Mouse (Mus musculus): ENCODE data around the gene Tmem167b. TPM values are rescaled to one million over a fixed set of nuclear protein-coding genes. Genes with fewer than 3 reads are reported as not detected.

The Tmem167b gene
- total RNA-seq, 2 experiments from 2014 or later, result 27.0 to 29.9 TPM

GRCm38 (mm10) chr3:108554111-108554561 is 8.1 kb downstream of the Tmem167b start:
- no peak for DNase-seq
- intact Hi-C loops (cut with DNase I), result loop anchor here (1.0 to 10.0 kb wide), 4 partner anchors 17 to 349 kb away; partner anchors contain the start of genes Cyb561d1 and Sort1

GRCm38 (mm10) chr3:108542299-108542698 is 20.0 kb downstream of the Tmem167b start:
- intact Hi-C loops (cut with DNase I), result no loop called here

GRCm38 (mm10) chr3:108537303-108537702 is 25.0 kb downstream of the Tmem167b start:
- intact Hi-C loops (cut with DNase I), result loop anchor here (1.0 kb wide), 1 partner anchor 17 kb away; no protein-coding TSS in a partner anchor
- peak; percentile 80 to 84 for DNase-seq

More at GRCm38 (mm10) chr3:108542299-108542698, 20.0 kb downstream of the Tmem167b start:
- no peak for DNase-seq

DNA sequence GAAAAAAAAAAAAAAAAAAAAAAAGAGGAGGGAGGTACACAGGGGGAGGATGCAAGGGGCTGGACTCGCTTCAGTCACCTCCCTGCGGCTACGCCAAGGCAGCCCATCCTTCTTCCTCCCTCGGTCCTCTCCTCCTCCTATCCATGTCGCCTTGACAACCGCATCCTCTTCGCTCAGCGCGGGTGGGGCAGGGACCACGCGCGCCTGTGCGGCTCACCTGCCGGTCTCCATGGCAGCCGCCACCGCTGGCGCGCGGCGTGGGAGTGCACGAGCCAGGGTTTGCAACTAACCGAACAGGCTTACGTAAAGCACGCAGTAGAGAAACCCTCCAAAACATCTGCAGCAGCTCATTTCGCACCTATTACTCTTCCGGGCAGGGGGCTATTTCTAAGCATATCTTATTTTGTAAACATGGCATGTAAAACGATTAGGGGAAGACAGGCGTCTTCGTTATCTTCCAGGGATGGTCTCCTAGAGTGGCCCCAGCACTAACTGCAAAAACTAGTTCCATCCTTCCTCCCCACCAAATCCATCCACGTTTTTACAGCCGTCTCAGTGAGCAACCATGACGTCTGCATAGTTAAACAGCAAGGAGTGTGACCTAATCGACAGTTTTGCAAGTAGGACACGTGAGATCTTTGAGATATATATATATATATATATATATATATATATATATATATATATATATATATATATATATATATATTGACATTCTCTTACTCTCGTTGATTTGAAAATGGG is 25.6 kb downstream of the Tmem167b start, which contains the start of gene 5330417C22Rik:
5330417C22Rik (minus strand) TSS at position 20 of the 744 bp plus-strand sequence.
- intact Hi-C loops (cut with DNase I), result loop anchor here (1.0 kb wide), 1 partner anchor 18 kb away; no protein-coding TSS in a partner anchor
- DNase-seq, result peak; percentile 4 to 12

- intact Hi-C loops (cut with DNase I), result no loop called here
- DNase-seq, result no peak
Measured at GRCm38 (mm10) chr3:108535896-108536516, 26.3 kb downstream of the Tmem167b start.

GRCm38 (mm10) chr3:108533951-108534350 is 28.3 kb downstream of the Tmem167b start, which contains the start of gene 1700013F07Rik:
Gene 1700013F07Rik (plus strand): TSS chr3:108534150.
- DNase-seq, result no peak
- intact Hi-C loops (cut with DNase I), result no loop called here

- intact Hi-C loops (cut with DNase I), result no loop called here
- DNase-seq, result peak; percentile 9 to 17
Measured at GRCm38 (mm10) chr3:108533114-108533885, 29.0 kb downstream of the Tmem167b start.

GRCm38 (mm10) chr3:108528489-108528888 is 33.8 kb downstream of the Tmem167b start:
- intact Hi-C loops (cut with DNase I), result no loop called here
- DNase-seq, result no peak

DNA sequence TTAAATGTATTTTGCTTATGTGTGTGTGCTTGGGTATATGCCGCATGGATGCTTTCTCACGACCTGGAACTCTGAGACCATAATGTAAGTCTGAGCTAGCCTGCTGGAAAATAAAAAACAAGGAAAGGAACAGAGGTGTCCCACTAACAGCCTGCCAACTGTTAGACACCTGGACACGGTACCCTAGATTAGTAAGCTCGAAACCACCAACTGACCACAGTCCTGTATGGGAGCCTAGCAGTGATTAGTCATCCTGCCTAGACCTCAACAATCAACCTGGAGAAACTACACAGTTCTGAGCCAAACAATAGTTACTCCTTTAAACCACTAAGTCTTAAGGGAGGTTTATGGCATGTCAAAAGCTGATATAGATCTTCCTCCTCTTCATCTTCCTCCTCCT is 38.9 kb downstream of the Tmem167b start:
- intact Hi-C loops (cut with DNase I), result no loop called here

GRCm38 (mm10) chr3:108518276-108518675 is 44.0 kb downstream of the Tmem167b start:
- DNase-seq, result no peak
- intact Hi-C loops (cut with DNase I), result no loop called here

More for the DNA sequence above, 38.9 kb downstream of the Tmem167b start:
- no peak for DNase-seq

DNA sequence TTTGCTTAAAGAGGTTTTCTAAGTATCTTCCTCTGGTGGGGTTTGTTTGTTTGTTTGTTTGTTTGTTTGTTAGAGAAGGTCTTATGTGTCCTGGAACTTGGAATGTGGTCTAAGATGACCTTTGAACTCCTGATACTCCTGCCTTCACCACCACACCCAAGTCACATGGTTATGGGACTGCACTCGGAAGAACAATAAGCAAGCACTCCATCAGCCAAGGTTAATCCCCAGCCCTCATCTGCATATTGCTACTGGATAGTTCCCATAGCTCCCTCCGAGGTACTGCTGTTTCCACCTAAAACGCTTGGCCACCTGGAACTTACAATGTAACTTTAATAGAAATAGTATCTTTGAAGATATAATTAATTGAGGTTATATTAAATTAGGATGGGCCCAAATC is 48.8 kb downstream of the Tmem167b start:
- DNase-seq, result no peak
- intact Hi-C loops (cut with DNase I), result no loop called here

DNA sequence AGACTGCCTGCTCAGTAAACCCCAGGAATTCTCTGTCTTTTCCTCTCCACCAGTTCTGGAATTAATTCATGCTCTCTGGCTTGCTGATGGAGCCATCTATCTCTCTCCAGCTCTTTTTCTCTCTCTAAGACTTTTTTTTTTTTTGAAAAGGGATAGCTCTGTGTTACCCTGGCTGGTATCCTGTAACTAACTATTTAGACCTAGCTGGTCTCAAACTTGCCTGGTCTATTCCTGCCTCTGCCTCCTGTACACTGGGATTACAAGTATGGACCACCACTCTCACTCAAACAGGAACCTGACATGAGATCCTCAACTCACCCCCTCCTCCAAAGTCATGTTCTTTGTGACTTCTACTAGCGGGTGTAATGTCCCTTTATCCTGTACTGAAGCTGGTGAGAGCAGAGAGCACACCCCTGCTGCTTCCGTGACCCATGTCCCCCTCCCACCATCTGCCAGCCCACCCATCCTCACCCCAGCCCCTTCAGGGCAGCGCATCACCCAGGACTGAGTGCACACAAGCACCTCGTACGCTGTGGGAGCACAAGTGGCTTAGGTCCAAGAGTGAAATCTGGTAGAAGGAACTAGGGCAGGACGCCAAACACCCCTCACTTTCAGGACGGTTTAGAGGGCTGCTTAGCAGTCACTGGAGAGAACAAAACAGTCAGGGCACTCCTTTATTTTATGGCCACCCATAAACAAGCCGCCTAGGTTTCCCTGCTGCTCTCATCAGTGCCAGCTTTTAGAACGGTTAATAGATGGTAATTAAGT is 51.4 kb downstream of the Tmem167b start:
- intact Hi-C loops (cut with DNase I), result no loop called here
- DNase-seq, result no peak

DNA sequence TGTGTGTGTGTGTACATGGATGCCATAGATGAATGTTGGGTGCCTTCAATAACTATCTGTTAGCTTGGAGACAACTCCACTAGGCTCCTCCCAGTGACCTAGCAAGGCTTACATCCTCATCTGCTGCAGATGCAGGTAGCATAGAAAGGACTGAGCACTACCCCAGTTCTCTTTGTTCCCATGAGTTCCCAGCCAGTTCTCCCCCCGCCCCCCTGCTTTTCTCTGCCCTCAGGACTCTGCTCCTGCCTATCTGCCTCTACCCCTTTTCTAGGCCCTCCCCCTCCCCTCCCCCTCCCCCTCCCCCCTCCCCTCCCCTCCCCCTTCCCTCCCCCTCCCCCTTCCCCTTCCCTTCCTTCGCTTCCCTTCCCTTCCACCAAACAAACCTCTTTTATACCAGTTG is 52.1 kb downstream of the Tmem167b start:
- intact Hi-C loops (cut with DNase I), result no loop called here
- DNase-seq, result no peak

GRCm38 (mm10) chr3:108508745-108509474 is 53.4 kb downstream of the Tmem167b start:
- intact Hi-C loops (cut with DNase I), result no loop called here
- DNase-seq, result no peak

Small RNAs within 50 kb of the gene (microRNA-seq; reads per million reads assigned to microRNA genes)
- gene Gm22860 (ENCODE audit: borderline number of aligned reads in 2 of 2), result 0 reads per million in 2 experiments

Other genes starting within 250 kb of the Tmem167b start
- gene Mybphl, start 197.6 kb downstream of the Tmem167b start, total RNA-seq (2021), result 10 to 100 TPM; 46.4 to 54.6 TPM
- gene Psrc1, start 178.6 kb downstream of the Tmem167b start, total RNA-seq (2021), result under 1 TPM; 0.39 to 0.68 TPM
- 1 to 10 TPM; 6.6 to 7.4 TPM for gene Celsr2, start 146.9 kb downstream of the Tmem167b start, total RNA-seq (2021)
- gene Sars, start 117.3 kb downstream of the Tmem167b start, total RNA-seq (2021), result 10 to 100 TPM; 82.6 to 83.9 TPM
- gene 1700013F07Rik, start 28.3 kb downstream of the Tmem167b start, total RNA-seq (2021), result not detected
- not detected for gene 5330417C22Rik, start 25.9 kb downstream of the Tmem167b start, total RNA-seq (2021)
- 10 to 100 TPM; 14.8 to 17.5 TPM for gene Taf13, start 9.2 kb upstream of the Tmem167b start, total RNA-seq (2021)
- 1 to 10 TPM; 7.6 to 9.5 TPM for gene Wdr47, start 28.8 kb upstream of the Tmem167b start, total RNA-seq (2021)
- gene Clcc1, start 91.4 kb upstream of the Tmem167b start, total RNA-seq (2021), result 10 to 100 TPM; 43.0 to 49.1 TPM
- 1 to 10 TPM; 2.0 to 2.5 TPM for gene Gpsm2, start 159.8 kb upstream of the Tmem167b start, total RNA-seq (2021)
- gene Aknad1, start 177.2 kb upstream of the Tmem167b start, total RNA-seq (2021), result not detected